8 mouse cellular contexts compared by ENCODE assay signal in genomic region chr16:97921961-97922778, GRCm38 (mm10). TPM values are rescaled to one million over a fixed set of nuclear protein-coding genes. Genes with fewer than 3 reads are reported as not detected.
A peak's percentile ranks its signal among the peaks of the same experiment; 100 is the strongest.
DNase-seq lines count a peak whose midpoint lies in the region; ATAC-seq and TF ChIP-seq lines count a peak whose summit lies in the region.

No protein-coding gene starts in this region.

- under 1% methylated on average over 73 of the region's 75 CpGs for WGBS in hindbrain, embryonic 12.5 days

- peaks cover 8% of the 10 kb centered on the region for H3K4me1 ChIP-seq in hindbrain, embryonic 12.5 days

- H3K27ac ChIP-seq in hindbrain, embryonic 12.5 days = peak overlapping the region; percentile 64

- in situ Hi-C loops in Patski (cut with MboI; ENCODE audit: low pct_unique_long_range_greater_than_20kb) = loop anchor here (5.0 kb wide), 1 partner anchor 35 kb away; no protein-coding TSS in a partner anchor

- CTCF ChIA-PET in Patski (lab: Charles Lee) = interaction anchor here (1.5 to 1.7 kb wide), 2 partner anchors 11 to 36 kb away, joined by 3 to 5 read pairs; no protein-coding TSS in a partner anchor

- peak overlapping the region; percentile 88 for H3K4me3 ChIP-seq in hindbrain, embryonic 12.5 days

- no peaks in the 10 kb centered on the region for H3K27me3 ChIP-seq in Patski
- 0 out of 2 replicates have a peak, but pooled peaks cover 3% of the 10 kb centered on the region for H3K27me3 ChIP-seq in hindbrain, embryonic 12.5 days

- no peak for TF ChIP-seq CTCF in Patski (IDR thresholded peaks at IDR 0.05)

- ATAC-seq in Patski = peak; percentile 93
- ATAC-seq in hindbrain, embryonic 12.5 days (ENCODE audit: low FRiP score) = peak; percentile 94

- peak overlapping the region; percentile 88 for H3K9ac ChIP-seq in hindbrain, embryonic 12.5 days

- H3K36me3 ChIP-seq in hindbrain, embryonic 12.5 days = no peaks in the 10 kb centered on the region

- peak overlapping the region; percentile 94 for H3K4me2 ChIP-seq in hindbrain, embryonic 12.5 days (replicated peaks)

- H3K9me3 ChIP-seq in hindbrain, embryonic 12.5 days (replicated peaks) = no peaks in the 10 kb centered on the region

- POLR2A ChIA-PET in Patski (lab: Charles Lee) = interaction anchor here (0.6 to 0.9 kb wide), 2 partner anchors 41 to 74 kb away, joined by 4 read pairs; no protein-coding TSS in a partner anchor

- DNase-seq in Patski (ENCODE audit: low read depth, low spot score) = peak; percentile 30
- DNase-seq in cerebellum, postnatal 10 days = peak; percentile 88 to 91
- DNase-seq in frontal cortex, postnatal 10 days (ENCODE audit: low spot score in 2 of 2) = peak; percentile 74 to 85
- peak; percentile 87 for DNase-seq in layer of hippocampus, postnatal 14 days (ENCODE audit: low spot score in 2 of 2)
- peak; percentile 91 for DNase-seq in lung, postnatal 10 days
- peak; percentile 75 for DNase-seq in ovary, postnatal 14 days (ENCODE audit: low spot score)
- DNase-seq in thymus, postnatal 10 days (ENCODE audit: low spot score in 2 of 2) = peak; percentile 41 to 48

RNA-seq across cellular contexts. Expression of gene C2cd2, which starts 40.2 kb away (rescaled TPM):
- polyA plus RNA-seq in Patski (2021) = 13.8 TPM
- polyA plus RNA-seq in hindbrain, embryonic 12.5 days (2016; fragmentation: Nextera tagmentation; extraction: Ambion mirVana) = 17.6 and 20.4 TPM in 2 replicates
- total RNA-seq in layer of hippocampus, postnatal 14 days (2021) = 10 to 100 TPM; 19.8 to 23.9 TPM

RNA-seq across cellular contexts. Expression of gene Zbtb21, which starts 40.3 kb away (rescaled TPM):
- polyA plus RNA-seq in Patski (2021) = 23.0 TPM
- 15.1 and 16.5 TPM in 2 replicates for polyA plus RNA-seq in hindbrain, embryonic 12.5 days (2016; fragmentation: Nextera tagmentation; extraction: Ambion mirVana)
- 10 to 100 TPM; 18.5 to 21.3 TPM for total RNA-seq in layer of hippocampus, postnatal 14 days (2021)

Comparison
In these comparisons a context has a peak if more than half of its experiments do, and no peak if none do; other contexts are left out.
1. Peak in every context shown above with its lines: DNase-seq, ATAC-seq, H3K4me3 ChIP-seq and H3K27ac ChIP-seq.
2. DNase-seq: peak in every context shown above with its lines; median percentile 91 in lung, postnatal 10 days; 90 in cerebellum, postnatal 10 days; 87 in layer of hippocampus, postnatal 14 days; 80 in frontal cortex, postnatal 10 days; 75 in ovary, postnatal 14 days; 44 in thymus, postnatal 10 days; 30 in Patski.